Mouse (Mus musculus) 3T3-L1 (cell line): ENCODE data around the gene Acad8.
A peak's percentile ranks its signal among the peaks of the same experiment; 100 is the strongest.

Experiments
- DNase-seq: peaks from one replicate; pipeline ENCODE4 v3.0.0-alpha.2; 2015; ENCODE audit warnings: low read depth, low spot score

The Acad8 gene

DNA sequence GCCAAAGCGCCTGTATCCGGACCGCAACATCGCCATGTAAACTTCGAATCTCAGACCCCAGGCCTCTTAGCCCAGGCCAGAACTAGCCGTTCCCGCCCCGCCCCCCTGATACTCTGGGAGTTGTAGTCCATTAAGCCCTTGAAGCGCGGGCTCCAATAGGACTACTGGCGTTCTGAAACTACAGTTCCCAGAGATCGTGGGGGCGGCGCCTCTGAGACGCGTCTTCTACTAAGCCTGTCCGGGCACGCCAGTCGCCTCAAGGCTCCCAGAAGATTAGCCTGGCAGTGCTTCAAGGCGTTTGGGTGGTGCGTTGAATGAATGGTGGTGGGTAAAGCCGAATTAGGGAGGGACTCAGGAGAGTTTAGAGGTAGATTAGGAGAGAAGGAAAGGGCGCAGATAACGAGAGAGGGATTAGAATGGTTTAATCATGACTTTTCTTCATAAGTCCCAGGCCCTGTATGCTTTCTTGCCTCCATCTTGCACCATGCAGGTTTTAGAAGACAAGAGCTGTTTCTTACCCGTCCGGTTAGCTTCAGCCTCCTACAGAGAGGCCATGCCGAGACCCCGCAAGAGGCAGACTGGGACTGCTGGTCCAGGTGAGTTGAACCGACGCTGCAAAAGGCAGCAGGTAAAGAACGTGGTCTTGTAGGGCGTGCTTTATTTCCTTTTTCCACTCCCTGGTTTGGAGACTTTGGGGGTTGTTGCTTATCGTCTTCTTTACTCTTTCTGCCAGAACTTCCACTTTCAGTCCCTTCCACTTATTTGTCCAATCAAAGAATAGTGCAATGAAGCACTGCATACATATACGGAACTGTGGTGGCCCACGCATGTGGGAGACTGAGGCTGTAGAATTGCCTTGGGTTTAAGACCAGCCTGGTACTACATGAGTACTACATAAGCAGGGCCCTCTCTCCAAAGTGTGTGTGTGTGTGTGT is at the start of gene Acad8, which contains the start of gene Thyn1:
Gene Acad8 (minus strand): TSS at position 106 of the 935 bp plus-strand sequence.
Gene Thyn1 (plus strand): TSS at position 250 of the 935 bp plus-strand sequence.
- DNase-seq = peak; percentile 99

DNA sequence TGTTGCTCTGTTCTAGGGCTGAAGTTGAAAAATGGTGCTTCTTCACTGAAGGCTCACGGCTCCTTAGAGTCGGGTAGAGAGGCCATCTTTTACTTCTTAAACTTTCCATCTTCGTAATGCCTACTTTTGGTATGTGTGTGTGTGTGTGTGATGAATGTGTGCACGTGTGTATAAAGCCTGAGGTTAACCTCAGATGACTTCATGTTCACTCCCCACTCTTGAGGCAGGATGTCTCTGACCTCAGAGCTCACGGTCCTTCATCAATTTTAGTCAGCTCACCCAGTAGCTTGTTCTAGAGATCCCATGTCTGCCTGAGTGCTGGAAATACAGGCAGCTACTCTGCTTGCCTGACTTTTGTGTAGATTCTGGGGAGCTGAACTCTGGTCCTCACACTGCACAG is 44.5 kb upstream of the Acad8 start:
- DNase-seq = no peak

GRCm38 (mm10) chr9:27030763-27031100 is 31.4 kb upstream of the Acad8 start:
- DNase-seq = no peak

DNA sequence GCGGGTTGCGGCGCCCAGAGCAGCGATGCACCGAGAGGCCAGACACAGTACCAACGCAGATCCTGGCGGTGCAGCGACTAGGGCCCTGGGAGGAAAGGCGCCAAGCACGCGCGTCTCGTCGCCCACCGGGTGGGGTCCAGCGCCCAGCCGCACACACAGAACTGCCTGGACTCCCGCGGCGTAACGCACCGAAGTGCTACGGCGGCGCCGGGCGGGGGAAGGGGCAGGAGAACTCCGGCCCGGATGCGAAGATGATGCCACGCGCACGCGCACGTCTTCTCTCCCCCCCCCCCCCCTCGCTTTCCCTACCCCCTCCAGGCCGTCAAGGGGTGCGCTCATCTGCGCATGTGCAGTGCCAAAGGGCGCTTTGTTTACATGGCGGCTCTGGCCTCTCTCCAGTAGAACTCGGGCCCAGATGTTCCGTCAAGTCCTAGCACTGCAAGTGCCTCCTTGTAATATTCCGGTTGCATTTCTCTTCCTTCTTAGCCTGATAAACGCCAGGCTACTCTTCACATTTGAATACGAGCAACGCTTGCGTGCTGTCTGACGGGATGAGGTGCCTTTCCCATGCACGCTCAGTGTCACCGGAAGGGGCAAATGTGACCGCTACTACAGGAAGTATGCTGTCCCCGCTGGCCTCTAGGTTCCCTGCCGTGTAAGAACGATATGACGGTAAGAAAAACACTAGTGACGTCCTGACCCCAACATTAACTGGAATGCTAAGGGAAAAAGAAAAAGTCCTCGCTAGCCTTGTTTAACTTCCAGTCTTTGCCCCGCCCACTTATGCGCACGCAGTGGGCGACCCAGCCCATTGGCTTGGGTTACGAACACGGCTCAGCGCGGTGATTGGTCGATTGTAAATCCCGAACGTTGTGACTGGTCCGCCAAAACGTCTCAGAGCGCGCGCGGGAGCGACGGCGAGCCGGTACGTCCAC is 30.7 kb upstream of the Acad8 start, which contains the start of the genes Vps26b and Ncapd3:
Gene Vps26b (minus strand): TSS at position 238 of the 935 bp plus-strand sequence.
Gene Ncapd3 (plus strand): TSS at position 348 of the 935 bp plus-strand sequence.
- peak; percentile 96 for DNase-seq

DNA sequence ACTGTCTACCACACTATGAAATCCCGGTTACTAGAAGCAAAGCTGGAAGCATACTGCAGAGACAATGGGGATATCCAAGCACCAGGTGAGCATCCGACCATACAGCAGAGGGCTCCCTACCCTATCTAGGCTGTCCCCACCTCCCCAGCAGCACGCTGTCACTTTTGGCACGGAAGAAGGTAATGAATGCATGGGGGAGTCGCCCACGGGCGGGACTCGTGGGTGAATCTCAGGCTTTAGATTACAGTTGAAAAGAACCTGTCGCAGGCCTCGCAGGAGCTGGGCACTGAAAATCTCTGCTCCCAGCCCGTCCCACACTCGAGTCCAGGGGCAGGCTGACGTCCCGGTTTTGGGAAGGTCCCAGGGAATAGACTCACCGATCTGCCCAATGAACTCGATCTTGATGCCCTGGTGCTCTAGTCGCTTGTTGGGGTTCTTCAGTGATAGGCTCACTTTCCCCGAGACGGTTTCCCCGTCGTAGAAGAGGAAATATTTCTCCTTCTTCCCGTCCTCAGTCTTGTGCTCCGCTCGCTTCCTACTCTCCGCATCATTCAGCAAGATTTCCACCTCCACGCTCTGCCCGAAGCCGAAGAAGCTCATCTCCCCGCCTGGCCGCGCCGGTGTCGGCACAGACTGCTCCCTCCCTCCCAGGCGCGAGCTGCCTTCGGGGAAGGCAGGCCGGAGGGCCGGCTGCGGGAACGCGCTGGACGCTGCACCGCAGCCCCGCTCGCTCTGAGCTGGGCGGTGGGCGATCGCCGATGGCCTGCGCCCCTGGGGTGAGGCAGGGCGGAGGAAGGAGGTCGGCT is 29.9 kb upstream of the Acad8 start:
- DNase-seq = peak; percentile 47

GRCm38 (mm10) chr9:27026708-27027107 is 27.3 kb upstream of the Acad8 start:
- peak; percentile 64 for DNase-seq

DNA sequence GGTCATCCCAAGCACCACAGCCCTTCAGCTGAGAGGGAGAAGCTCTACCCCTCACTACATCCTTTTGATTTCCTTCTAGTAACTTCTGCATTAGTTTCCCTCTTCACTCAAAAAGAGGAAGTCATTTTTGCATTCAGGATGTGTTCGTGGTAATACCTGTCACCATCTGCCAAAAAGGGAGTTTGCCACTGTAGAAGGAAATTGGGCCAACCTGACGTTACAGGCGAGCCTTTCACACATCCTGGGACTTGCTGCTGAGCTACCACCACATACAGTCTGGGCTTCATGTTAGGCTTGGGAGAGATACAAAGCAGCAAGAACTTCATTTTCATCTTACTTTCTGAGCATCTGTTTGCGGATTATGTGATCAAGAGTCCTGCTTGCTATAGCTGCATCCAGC is 24.3 kb upstream of the Acad8 start:
- no peak for DNase-seq

GRCm38 (mm10) chr9:27018961-27019360 is 19.6 kb upstream of the Acad8 start:
- DNase-seq = no peak

DNA sequence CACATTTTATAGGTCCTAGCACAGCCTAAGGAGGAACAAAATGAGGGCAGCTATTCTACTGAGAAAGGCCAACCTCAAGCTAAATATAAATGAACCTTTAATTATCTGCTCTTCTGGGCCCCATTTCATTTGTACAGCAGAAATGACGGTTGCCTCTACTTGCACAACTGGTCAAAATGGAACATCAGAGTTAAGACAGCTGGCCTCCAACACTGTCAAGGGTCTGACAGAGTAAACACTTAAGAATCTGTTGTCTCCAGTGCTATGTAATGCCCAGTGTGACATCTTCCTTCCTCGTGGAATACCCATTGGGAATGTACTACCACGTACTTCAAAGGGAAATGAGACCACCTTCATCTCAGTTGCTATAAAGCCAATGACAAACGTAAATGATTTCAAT is 12.2 kb upstream of the Acad8 start:
- DNase-seq = no peak

- no peak for DNase-seq
Observed at GRCm38 (mm10) chr9:27009231-27009630, 9.9 kb upstream of the Acad8 start.

GRCm38 (mm10) chr9:27006866-27007265 is 7.5 kb upstream of the Acad8 start:
- no peak for DNase-seq

DNA sequence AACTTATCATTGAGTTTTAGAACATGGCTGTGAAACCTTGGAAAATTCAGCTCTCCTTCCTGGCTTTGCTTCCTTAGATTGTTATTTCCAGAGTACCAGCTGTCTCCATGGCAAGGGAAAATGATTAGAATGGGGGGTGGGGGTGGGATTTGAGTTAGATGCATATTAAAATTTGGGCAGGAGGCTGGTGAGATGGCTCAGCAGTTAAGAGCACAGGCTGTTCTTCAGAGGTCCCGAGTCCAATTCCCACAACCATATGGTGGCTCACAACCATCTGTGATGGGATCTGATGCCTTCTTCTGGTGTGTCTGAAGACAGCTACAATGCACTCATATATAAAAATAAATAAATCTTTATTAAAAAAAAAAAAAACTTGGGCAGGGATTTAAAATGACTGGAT is 6.6 kb upstream of the Acad8 start:
- DNase-seq = no peak

GRCm38 (mm10) chr9:27005231-27005630 is 5.9 kb upstream of the Acad8 start:
- DNase-seq = no peak

GRCm38 (mm10) chr9:26998669-26999460 is 501 bp downstream of the Acad8 start:
- DNase-seq = peak; percentile 47

GRCm38 (mm10) chr9:26997501-26997900 is 1.9 kb downstream of the Acad8 start:
- no peak for DNase-seq

DNA sequence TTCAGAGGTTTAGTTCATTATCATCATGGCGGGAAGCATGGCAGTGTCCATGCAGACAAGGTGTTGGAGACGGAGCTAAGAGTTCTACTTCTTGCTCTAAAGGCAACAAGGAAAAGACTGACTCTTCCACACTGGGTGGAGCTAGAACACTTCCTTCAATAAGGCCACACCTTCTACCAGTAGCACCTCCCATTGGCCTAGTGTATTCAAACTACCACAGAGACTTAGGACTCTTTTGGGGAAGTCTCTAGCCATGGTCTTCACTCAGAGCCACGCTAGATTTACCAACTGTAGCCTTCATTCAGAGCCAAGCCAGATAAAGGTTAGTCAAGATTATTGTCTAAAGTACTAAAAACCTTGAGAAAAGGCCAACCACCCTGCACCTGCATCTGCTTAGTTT is 2.3 kb downstream of the Acad8 start:
- peak; percentile 14 for DNase-seq

DNA sequence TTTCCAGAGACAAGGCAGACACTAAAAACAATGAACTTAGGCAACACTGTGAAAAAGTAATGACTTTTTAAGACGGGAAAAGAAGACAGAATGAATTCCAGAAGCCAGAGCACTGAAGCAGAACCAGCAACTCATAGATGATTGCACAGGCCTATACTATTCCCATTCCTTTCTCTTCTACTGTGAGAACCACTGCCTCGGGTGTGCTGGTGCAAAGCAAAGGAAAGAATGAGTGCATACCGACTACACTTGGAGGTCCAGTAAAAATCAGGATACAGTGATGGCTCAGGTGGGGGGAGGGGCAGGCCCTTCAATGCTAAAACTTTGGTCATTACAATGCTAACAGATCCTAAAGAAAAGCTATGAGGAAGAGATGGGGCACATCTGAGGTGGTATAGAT is 5.5 kb downstream of the Acad8 start:
- no peak for DNase-seq

GRCm38 (mm10) chr9:26993118-26993517 is 6.2 kb downstream of the Acad8 start:
- no peak for DNase-seq

GRCm38 (mm10) chr9:26990181-26990580 is 9.2 kb downstream of the Acad8 start:
- no peak for DNase-seq

DNA sequence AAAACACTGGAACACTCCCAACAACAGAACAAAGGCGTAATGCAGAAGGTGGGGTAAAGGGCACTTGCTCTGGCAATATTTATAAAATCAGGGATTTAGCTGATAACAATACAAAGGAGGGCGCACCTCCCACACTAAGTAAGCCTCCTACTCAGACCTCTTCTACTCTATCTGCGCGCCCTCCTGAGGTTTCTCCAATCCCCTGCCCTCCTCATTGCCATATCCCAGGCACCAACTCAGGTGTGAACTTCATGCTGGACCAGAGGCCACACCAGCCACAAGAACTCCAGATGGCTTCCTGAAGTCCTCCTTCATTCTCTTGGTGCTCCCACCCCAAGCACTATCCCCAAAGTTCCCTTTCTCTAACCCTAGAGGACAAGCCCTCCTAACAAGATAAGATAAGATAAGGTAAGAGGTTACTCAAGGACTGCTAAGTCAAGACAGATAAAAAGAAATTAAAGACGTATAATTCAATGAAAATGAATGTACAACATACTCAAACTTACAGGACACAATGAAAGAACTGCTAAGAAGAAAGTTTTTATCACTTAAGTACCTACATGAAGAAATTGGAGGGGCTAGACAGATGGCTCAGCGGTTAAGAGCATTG is 13.6 kb downstream of the Acad8 start:
- DNase-seq = no peak
